In the genomic region with DNA sequence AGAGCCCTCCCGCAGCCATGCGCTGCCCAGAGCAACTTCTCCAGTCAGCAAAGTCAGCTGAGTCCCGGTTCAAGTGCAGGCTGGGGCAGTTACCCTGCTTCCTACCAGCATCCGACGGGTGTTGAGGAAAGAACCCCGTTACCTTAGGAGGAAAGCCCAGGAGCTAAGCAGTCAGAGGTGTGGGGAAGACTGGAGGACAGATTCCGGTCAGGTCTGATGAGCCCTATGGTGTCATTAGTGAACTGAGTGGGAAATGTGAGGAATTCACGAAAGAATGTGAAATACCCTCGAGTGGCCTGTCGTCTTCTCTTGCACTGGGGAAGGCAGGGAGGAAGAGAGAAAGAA, we compare ENCODE assay signal across 8 mouse cellular contexts. TPM values are rescaled to one million over a fixed set of nuclear protein-coding genes. Genes with fewer than 3 reads are reported as not detected.
DNase-seq lines count a peak whose midpoint lies in the region; ATAC-seq and TF ChIP-seq lines count a peak whose summit lies in the region.

No protein-coding gene starts in this region.

- ATAC-seq in forebrain, embryonic 16.5 days: no peak
- no peak for ATAC-seq in limb, embryonic 13.5 days (ENCODE audit: low FRiP score, low read depth)
- ATAC-seq in midbrain, embryonic 13.5 days: no peak

- no peak overlapping the region for H3K27ac ChIP-seq in cerebellum, adult 2 months (ENCODE audit: insufficient read depth, low read length)
- H3K27ac ChIP-seq in CH12.LX (ENCODE audit: insufficient read depth, low read depth): no peak overlapping the region
- no peak overlapping the region for H3K27ac ChIP-seq in forebrain, embryonic 16.5 days (ENCODE audit: low read length)
- H3K27ac ChIP-seq in limb, embryonic 13.5 days: no peak overlapping the region
- no peak overlapping the region for H3K27ac ChIP-seq in midbrain, embryonic 13.5 days

- H3K4me2 ChIP-seq in CH12.LX (ENCODE audit: insufficient read depth, low read depth, poor library complexity, severe bottlenecking): peak overlapping the region; percentile 38
- peak overlapping the region; percentile 89 for H3K4me2 ChIP-seq in forebrain, embryonic 16.5 days (ENCODE audit: low read length)
- peak overlapping the region; percentile 84 for H3K4me2 ChIP-seq in limb, embryonic 13.5 days (replicated peaks)
- peak overlapping the region; percentile 74 for H3K4me2 ChIP-seq in midbrain, embryonic 13.5 days (replicated peaks)

- no peaks in the 10 kb centered on the region for H3K9me3 ChIP-seq in CH12.LX (replicated peaks; ENCODE audit: low read length)
- H3K9me3 ChIP-seq in forebrain, embryonic 16.5 days (ENCODE audit: control insufficient read depth, low read length): no peaks in the 10 kb centered on the region
- no peaks in the 10 kb centered on the region for H3K9me3 ChIP-seq in limb, embryonic 13.5 days
- H3K9me3 ChIP-seq in midbrain, embryonic 13.5 days: no peaks in the 10 kb centered on the region

- H3K4me3 ChIP-seq in cerebellum, adult 2 months (replicated peaks; ENCODE audit: insufficient read depth, low read depth, low read length): peak overlapping the region; percentile 89
- H3K4me3 ChIP-seq in CH12.LX (replicated peaks in 1 of 3; ENCODE audit: low read depth in 2 of 3, low read length in 2 of 3, poor library complexity in 1 of 3): peak overlapping the region; percentile 67 to 70 (median 67)
- peak overlapping the region; percentile 63 for H3K4me3 ChIP-seq in forebrain, embryonic 16.5 days (replicated peaks; ENCODE audit: low read length)
- H3K4me3 ChIP-seq in limb, embryonic 13.5 days: peak overlapping the region; percentile 61
- H3K4me3 ChIP-seq in midbrain, embryonic 13.5 days (replicated peaks): peak overlapping the region; percentile 52

- H3K9ac ChIP-seq in CH12.LX (ENCODE audit: insufficient read depth, low read depth): peak overlapping the region; percentile 57
- peak overlapping the region; percentile 61; the same call in 1 of the 2 replicates for H3K9ac ChIP-seq in forebrain, embryonic 16.5 days (replicated peaks; ENCODE audit: low read depth, low read length)
- peak overlapping the region; percentile 74 for H3K9ac ChIP-seq in limb, embryonic 13.5 days
- peak overlapping the region; percentile 52; the same call in 1 of the 2 replicates for H3K9ac ChIP-seq in midbrain, embryonic 13.5 days (replicated peaks)

- H3K27me3 ChIP-seq in cerebellum, adult 2 months (ENCODE audit: control insufficient read depth, insufficient read depth, low read length): no peaks in the 10 kb centered on the region
- H3K27me3 ChIP-seq in CH12.LX (replicated peaks): no peaks in the 10 kb centered on the region
- no peaks in the 10 kb centered on the region for H3K27me3 ChIP-seq in forebrain, embryonic 16.5 days (replicated peaks; ENCODE audit: control insufficient read depth, insufficient read depth, low read length)
- H3K27me3 ChIP-seq in limb, embryonic 13.5 days: no peaks in the 10 kb centered on the region
- H3K27me3 ChIP-seq in midbrain, embryonic 13.5 days: peaks cover 9% of the 10 kb centered on the region

- TF ChIP-seq RAD21 in CH12.LX (IDR thresholded peaks at IDR 0.05; ENCODE audit: low read depth, low read length): no peak

- TF ChIP-seq EP300 in CH12.LX (IDR thresholded peaks at IDR 0.05; ENCODE audit: low read length): no peak

- intact Hi-C loops in left cerebral cortex, postnatal 14 days (cut with DNase I): no loop called here

- dilution Hi-C loops in CH12.LX (cut with MboI; ENCODE audit: extremely low pct_ligation_motif_present, extremely low pct_unique_long_range_greater_than_20kb, low sequenced_read_pairs): loop anchor here (25.0 kb wide), 1 partner anchor 256 kb away; no protein-coding TSS in a partner anchor

- WGBS in cerebellum, adult 2 months: 34% methylated on average over 10 of the region's 10 CpGs
- 29% methylated on average over 10 of the region's 10 CpGs for WGBS in forebrain, embryonic 16.5 days
- WGBS in limb, embryonic 13.5 days: 20% methylated on average over 10 of the region's 10 CpGs
- WGBS in midbrain, embryonic 13.5 days: 28% methylated on average over 10 of the region's 10 CpGs

- TF ChIP-seq CTCF in cerebellum, adult 2 months (IDR thresholded peaks at IDR 0.05; ENCODE audit: borderline replicate concordance, insufficient read depth, low read depth, low read length): no peak
- no peak for TF ChIP-seq CTCF in CH12.LX (conservative IDR thresholded peaks at IDR 0.05 in 1 of 2, IDR thresholded peaks at IDR 0.05 in 1 of 2; ENCODE audit: low read depth in 2 of 2, low read length in 2 of 2)

- TF ChIP-seq POLR2A in cerebellum, adult 2 months (IDR thresholded peaks at IDR 0.05; ENCODE audit: borderline replicate concordance, insufficient read depth, low read length): no peak
- no peak for TF ChIP-seq POLR2A in CH12.LX (IDR thresholded peaks at IDR 0.05; ENCODE audit: low read depth, low read length)

- H3K4me1 ChIP-seq in cerebellum, adult 2 months (ENCODE audit: control insufficient read depth, insufficient read depth, low read length): no peaks in the 10 kb centered on the region
- peaks cover 5 to 11% of the 10 kb centered on the region in 2 experiments; a peak in 3 of 4 replicates for H3K4me1 ChIP-seq in CH12.LX (ENCODE audit: control insufficient read depth in 1 of 2, insufficient read depth in 2 of 2)
- peaks cover 3% of the 10 kb centered on the region for H3K4me1 ChIP-seq in forebrain, embryonic 16.5 days (replicated peaks; ENCODE audit: control insufficient read depth, insufficient read depth, low read length)
- H3K4me1 ChIP-seq in limb, embryonic 13.5 days: peaks cover 7% of the 10 kb centered on the region; the same call in 1 of the 2 replicates
- H3K4me1 ChIP-seq in midbrain, embryonic 13.5 days (replicated peaks): peaks cover 7% of the 10 kb centered on the region

- DNase-seq in cerebellum, adult 2 months: no peak
- no peak for DNase-seq in cerebellum, postnatal 4 days (ENCODE audit: low spot score in 2 of 2)
- no peak for DNase-seq in CH12.LX (ENCODE audit: extremely low read depth)
- DNase-seq in layer of hippocampus, postnatal 14 days (ENCODE audit: low spot score in 2 of 2): no peak
- no peak for DNase-seq in left cerebral cortex, postnatal 14 days (ENCODE audit: low spot score in 2 of 2)

- in situ Hi-C loops in CH12.LX (cut with MboI; ENCODE audit: low pct_ligation_motif_present, low pct_unique_long_range_greater_than_20kb, low sequenced_read_pairs): no loop called here

- no peaks in the 10 kb centered on the region; the same call in 1 of the 2 replicates for H3K79me2 ChIP-seq in CH12.LX (replicated peaks; ENCODE audit: control insufficient read depth, extremely low read depth, insufficient read depth, poor library complexity, severe bottlenecking)

- peaks cover 0 to 17% of the 10 kb centered on the region in 2 experiments for H3K36me3 ChIP-seq in CH12.LX (replicated peaks in 1 of 2; ENCODE audit: control insufficient read depth in 1 of 2, insufficient read depth in 1 of 2, low read length in 1 of 2)
- no peaks in the 10 kb centered on the region for H3K36me3 ChIP-seq in forebrain, embryonic 16.5 days (ENCODE audit: control insufficient read depth, insufficient read depth)
- no peaks in the 10 kb centered on the region for H3K36me3 ChIP-seq in limb, embryonic 13.5 days
- no peaks in the 10 kb centered on the region for H3K36me3 ChIP-seq in midbrain, embryonic 13.5 days

TF ChIP-seq in CH12.LX, 34 proteins besides CTCF, POLR2A, EP300 and RAD21 (continues in another document):
- TF ChIP-seq MAX (IDR thresholded peaks at IDR 0.05; ENCODE audit: low read length): no peak
- TF ChIP-seq JUN (IDR thresholded peaks at IDR 0.05; ENCODE audit: insufficient read depth, low read depth, low read length): no peak
- TF ChIP-seq JUND (conservative IDR thresholded peaks at IDR 0.05; ENCODE audit: low read depth, low read length): no peak
- TF ChIP-seq NELFE (IDR thresholded peaks at IDR 0.05; ENCODE audit: low read depth, low read length): no peak
- TF ChIP-seq ZNF384 (IDR thresholded peaks at IDR 0.05; ENCODE audit: low read depth, low read length): no peak
- TF ChIP-seq GABPA (IDR thresholded peaks at IDR 0.05; ENCODE audit: insufficient replicate concordance, low read depth, low read length): no peak
- no peak for TF ChIP-seq SMC3 (IDR thresholded peaks at IDR 0.05; ENCODE audit: low read depth, low read length)
- TF ChIP-seq HCFC1 (IDR thresholded peaks at IDR 0.05; ENCODE audit: low read depth, low read length): no peak
- TF ChIP-seq ZC3H11A (IDR thresholded peaks at IDR 0.05; ENCODE audit: low read depth, low read length): no peak

RNA-seq across cellular contexts. Expression of gene Rab29, which starts 0.9 kb away (rescaled TPM):
- 11.9 and 13.3 TPM in 2 replicates for polyA plus RNA-seq in cerebellum, adult 2 months (2012; rRNA removed)
- total RNA-seq in CH12.LX (2012; rRNA removed): 10.8 and 11.5 TPM in 2 replicates
- total RNA-seq in CH12.LX (2014; rRNA removed): 16.4 and 17.8 TPM in 2 replicates
- polyA plus RNA-seq in CH12.LX (2012; ENCODE audit: insufficient read length, low read depth): 14.8 and 15.6 TPM in 2 replicates
- 8.8 and 9.0 TPM in 2 replicates for polyA plus RNA-seq in forebrain, embryonic 16.5 days (2015; fragmentation: Nextera tagmentation; extraction: Ambion mirVana)
- 20.9 and 21.9 TPM in 2 replicates for polyA plus RNA-seq in limb, embryonic 13.5 days (2015; fragmentation: Nextera tagmentation; extraction: Ambion mirVana)
- 7.7 and 7.8 TPM in 2 replicates for polyA plus RNA-seq in midbrain, embryonic 13.5 days (2015; fragmentation: Nextera tagmentation; extraction: Ambion mirVana)
- 1 to 10 TPM; 7.7 to 9.4 TPM for total RNA-seq in layer of hippocampus, postnatal 14 days (2021)
- total RNA-seq in left cerebral cortex, postnatal 14 days (2021): 1 to 10 TPM; 5.7 to 7.7 TPM

RNA-seq across cellular contexts. Expression of gene Slc41a1, which starts 40.6 kb away (rescaled TPM):
- polyA plus RNA-seq in cerebellum, adult 2 months (2012; rRNA removed): 55.3 and 55.5 TPM in 2 replicates
- 8.8 and 10.4 TPM in 2 replicates for total RNA-seq in CH12.LX (2012; rRNA removed)
- total RNA-seq in CH12.LX (2014; rRNA removed): 5.2 and 6.3 TPM in 2 replicates
- polyA plus RNA-seq in CH12.LX (2012; ENCODE audit: insufficient read length, low read depth): 9.4 and 10.7 TPM in 2 replicates
- 15.4 and 20.8 TPM in 2 replicates for polyA plus RNA-seq in forebrain, embryonic 16.5 days (2015; fragmentation: Nextera tagmentation; extraction: Ambion mirVana)
- polyA plus RNA-seq in limb, embryonic 13.5 days (2015; fragmentation: Nextera tagmentation; extraction: Ambion mirVana): 15.2 and 17.0 TPM in 2 replicates
- polyA plus RNA-seq in midbrain, embryonic 13.5 days (2015; fragmentation: Nextera tagmentation; extraction: Ambion mirVana): 14.1 and 14.4 TPM in 2 replicates
- total RNA-seq in layer of hippocampus, postnatal 14 days (2021): 10 to 100 TPM; 69.0 to 70.9 TPM
- 10 to 100 TPM; 49.0 to 56.7 TPM for total RNA-seq in left cerebral cortex, postnatal 14 days (2021)

RNA-seq across cellular contexts. Expression of gene Nucks1, which starts 42.4 kb away (rescaled TPM):
- 47.4 and 49.5 TPM in 2 replicates for polyA plus RNA-seq in cerebellum, adult 2 months (2012; rRNA removed)
- total RNA-seq in CH12.LX (2012; rRNA removed) (87.4 and 99.4 TPM in 2 replicates), CH12.LX (2014; rRNA removed) (267 and 274 TPM in 2 replicates)
- polyA plus RNA-seq in CH12.LX (2012; ENCODE audit: insufficient read length, low read depth): 96.9 and 99.6 TPM in 2 replicates
- polyA plus RNA-seq in forebrain, embryonic 16.5 days (2015; fragmentation: Nextera tagmentation; extraction: Ambion mirVana): 59.4 and 66.7 TPM in 2 replicates
- polyA plus RNA-seq in limb, embryonic 13.5 days (2015; fragmentation: Nextera tagmentation; extraction: Ambion mirVana): 94.5 and 94.6 TPM in 2 replicates
- 60.4 and 69.2 TPM in 2 replicates for polyA plus RNA-seq in midbrain, embryonic 13.5 days (2015; fragmentation: Nextera tagmentation; extraction: Ambion mirVana)
- 100 to 1,000 TPM; 154 to 165 TPM for total RNA-seq in layer of hippocampus, postnatal 14 days (2021)
- total RNA-seq in left cerebral cortex, postnatal 14 days (2021): 100 to 1,000 TPM; 159 to 163 TPM

Comparison
In these comparisons a context has a peak if more than half of its experiments do, and no peak if none do; other contexts are left out.
1. H3K4me2 ChIP-seq: peak in every context shown above with its lines; median percentile 89 in forebrain, embryonic 16.5 days; 84 in limb, embryonic 13.5 days; 74 in midbrain, embryonic 13.5 days; 38 in CH12.LX.